Mouse (Mus musculus) left cerebral cortex, adult 18-20 months (tissue): Measurements from ENCODE around the gene Vezt. TPM values are rescaled to one million over a fixed set of nuclear protein-coding genes. Genes with fewer than 3 reads are reported as not detected.
A peak's percentile ranks its signal among the peaks of the same experiment; 100 is the strongest.

ENCODE experiments used
- DNase-seq, 2 experiments: peaks; one replicate each; pipeline ENCODE4 v3.0.0; 2021 to 2022; ENCODE audit warnings: low spot score in 2 of 2, mixed read lengths in 1 of 2
- total RNA-seq, 2 experiments: library from RNA; stranded (reverse); gene quantifications; 2 replicates each; pipeline ENCODE4 v1.2.3; 2021

Vezt gene
- total RNA-seq, 2 experiments from 2014 or later, result 78.6 to 81.6 TPM

DNA sequence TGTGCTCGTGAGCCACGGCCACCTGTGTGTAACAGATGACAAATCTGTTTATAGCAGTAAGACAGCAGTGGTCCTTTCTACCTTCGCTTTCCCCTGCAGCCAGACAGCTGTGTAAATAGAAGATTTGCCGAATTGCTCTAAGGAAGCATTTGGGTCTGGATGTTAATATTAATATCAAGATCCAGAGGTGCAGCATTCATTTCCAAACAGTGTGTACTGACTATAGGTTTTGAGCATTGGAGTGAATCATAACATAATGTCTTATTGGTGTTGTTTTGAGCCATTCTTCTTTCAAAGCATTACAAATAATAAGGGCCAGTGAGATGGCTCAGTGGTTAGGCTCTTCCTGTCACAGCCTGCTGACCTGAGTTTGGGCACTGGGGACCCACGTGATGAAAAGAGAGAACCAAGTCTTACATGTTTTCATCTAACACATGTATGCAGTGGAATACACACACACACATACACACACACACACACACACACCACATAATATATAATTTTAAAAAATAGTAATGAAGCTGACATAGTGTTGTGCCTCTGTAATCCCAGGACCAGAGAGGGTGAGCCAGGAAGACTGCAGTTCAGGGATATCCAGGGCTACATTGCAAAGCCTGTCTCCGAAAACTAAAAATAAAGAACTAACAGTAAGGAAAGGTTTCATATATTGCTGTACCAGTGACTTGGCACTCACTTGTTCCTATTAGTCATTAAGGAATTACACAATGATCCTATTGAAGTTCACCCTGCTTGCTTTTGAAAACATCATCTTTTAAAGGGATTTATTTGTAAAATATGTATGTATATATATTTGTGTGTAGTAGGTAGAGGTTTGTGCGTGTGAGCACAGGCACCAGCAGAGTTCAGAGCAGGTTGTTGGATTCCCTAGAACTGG lies 3.0 kb upstream of the Vezt start:
- DNase-seq, result no peak

DNA sequence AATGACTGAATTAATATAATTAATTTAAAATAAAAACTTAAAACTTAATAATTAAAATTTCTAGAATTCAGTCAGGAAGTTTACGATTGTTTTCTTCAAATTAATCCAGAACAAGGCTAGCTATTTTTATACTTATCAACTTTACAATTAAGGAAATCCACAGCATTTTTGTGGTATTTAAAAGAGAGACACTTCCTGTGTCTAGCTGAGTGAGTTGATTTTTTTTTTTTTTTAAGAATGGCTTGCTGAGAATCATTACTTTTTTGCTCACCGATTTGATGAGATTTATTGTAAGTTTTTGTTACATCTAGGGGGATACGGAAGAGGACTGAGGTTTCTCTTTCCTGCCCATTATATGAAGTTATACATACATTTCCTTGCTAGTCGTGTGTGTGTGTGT lies 2.0 kb upstream of the Vezt start:
- no peak for DNase-seq

DNA sequence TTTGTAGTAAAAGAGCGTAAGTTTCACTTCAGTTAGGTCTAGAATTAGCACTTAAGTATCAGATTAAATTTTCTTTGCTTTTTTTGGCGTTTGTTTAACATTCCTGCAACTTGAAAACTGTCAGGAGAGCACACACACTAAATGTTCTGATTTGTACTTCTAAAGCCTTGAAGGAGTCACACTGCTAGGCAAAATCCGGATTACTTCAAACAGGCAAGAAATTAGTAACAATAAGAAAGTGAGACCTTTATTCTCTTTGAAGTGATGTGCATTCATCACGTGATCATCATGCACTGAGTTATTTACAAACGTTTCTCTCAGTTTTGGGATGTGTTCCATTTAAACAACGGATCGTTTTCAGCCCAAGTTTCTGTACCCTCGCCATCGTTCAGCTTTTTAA lies 1.6 kb upstream of the Vezt start:
- no peak for DNase-seq

DNA sequence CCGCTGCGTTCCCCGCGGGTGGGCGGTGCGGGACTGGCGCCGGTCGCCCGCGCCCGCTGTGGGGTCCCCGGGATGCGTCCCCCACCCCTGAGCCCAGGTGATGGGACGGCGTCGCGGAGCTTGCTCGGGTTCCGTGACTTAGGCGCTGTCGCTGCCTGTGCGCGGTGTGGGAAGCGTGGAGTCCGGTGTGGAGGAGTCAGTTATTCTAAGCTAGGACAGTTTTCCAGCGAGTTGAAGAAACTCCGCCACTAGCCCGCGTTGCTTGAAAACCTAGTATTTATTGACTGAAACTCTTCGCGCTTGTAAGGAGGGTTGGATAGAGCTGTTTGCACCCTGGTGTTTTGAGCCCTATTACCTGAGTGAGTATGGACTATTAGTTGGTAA lies 750 bp upstream of the Vezt start:
- peak in 1 of 2 experiments; percentile 35 for DNase-seq

DNA sequence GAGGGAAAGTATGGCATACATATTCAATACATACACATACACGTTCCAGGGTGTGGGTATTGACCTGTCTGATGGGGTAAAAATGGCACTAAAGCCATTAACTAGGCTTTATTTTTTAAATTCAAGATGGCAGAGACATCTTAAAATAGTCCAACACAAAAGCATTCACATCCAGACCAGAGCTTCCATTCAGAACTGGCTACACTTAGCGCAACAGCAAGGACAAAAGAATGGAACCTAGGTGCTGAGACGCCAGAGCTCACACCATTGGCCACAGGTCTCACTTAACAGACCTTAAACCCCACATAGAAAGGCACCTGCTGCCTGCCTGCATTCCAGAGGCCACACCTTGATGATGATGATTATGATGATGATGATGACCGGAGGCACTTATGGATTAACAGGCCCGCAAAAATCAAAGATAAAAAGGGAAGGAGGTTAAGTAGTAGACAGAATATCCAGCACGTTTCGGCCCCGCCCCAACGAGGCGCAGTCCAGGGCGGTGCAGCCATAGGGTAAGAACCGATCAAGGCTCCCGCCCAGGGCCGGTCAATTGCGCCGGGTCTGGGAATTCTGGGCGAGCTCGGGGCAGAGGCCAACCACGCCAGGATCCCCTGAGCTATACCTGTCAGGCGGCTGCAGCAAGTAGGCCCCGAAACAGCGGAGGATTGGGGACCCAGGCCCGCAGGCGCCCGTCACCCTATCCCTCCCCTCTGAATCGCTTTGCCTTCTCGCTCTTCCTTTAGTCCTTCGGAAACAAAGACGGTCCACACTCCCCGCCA lies 550 bp downstream of the Vezt start:
- DNase-seq, result peak in 1 of 2 experiments; percentile 47

DNA sequence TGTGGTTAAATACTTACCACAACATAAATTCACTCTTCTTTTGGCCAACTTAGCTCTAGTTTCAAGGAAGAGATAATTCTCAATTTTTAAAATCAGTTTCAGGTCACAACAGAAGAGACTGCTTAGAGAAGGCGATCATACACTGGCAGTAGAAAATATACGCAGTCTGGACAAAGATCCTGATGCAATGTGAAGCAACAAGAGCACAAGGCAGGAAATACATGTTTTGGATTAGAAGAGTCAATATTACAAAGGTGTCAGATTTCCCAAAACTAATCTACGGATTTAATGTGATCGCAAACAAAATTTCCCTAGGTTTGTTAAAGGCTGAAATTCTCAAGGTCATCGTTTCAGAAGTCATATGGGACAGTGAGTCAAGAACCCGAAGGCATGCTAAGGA lies 4.5 kb downstream of the Vezt start:
- DNase-seq, result no peak

DNA sequence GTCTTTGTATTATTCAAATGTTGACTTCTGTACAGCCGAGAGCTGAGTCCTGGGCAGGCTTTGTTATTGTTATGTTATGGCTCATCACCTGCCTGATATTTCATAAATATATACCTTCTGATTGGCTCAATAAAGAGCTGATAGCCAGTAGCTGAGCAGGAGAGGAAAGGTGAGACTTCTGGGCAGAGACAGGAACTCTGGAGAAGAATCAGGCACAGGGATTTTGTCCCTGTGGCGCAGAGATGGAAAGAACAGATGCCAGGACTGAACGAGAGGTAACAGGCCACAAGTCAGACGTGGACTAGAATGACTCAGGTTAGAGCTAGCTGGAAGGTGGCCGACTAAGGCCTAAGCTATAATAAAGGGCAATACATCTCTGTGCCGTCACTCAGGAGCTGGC lies 7.1 kb downstream of the Vezt start:
- no peak for DNase-seq

DNA sequence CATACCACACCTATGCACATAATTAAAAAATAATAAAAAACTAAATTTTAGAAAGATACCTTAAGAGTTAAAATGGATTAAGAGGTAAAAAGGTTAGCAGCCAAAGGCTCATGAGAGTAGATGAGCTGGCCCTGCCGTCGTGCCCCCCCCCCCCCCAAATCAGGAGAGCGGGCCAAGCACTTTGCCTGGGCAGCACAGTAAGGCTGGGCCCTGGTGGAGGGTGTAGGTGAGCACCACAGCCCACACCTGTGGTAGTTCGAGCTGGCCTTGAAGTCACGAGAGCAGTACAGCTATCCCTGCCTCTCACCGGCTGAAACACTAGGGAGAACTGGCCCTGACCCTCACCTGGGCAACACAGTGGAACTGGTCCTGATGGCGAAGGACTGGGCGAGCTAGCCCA lies 10.5 kb downstream of the Vezt start:
- DNase-seq, result no peak

DNA sequence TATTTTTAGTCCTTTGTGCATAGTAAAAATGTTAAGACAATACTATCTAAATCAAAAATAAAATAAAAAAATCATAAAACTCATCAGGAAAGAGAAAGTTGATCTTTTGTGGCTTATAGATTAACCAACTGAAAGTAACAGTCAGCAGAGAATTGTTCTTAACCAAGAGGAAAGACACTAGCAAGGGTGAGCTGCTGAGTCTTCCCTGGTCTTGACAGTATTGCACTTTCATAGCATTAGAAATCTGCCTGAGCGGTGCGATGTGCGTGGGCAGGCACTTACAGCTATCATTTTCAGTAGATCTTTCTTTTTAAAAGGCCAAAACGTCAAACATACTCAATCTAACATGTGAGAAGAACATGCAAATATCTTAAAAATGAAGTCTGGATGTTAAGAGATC lies 14.6 kb downstream of the Vezt start:
- DNase-seq, result no peak

DNA sequence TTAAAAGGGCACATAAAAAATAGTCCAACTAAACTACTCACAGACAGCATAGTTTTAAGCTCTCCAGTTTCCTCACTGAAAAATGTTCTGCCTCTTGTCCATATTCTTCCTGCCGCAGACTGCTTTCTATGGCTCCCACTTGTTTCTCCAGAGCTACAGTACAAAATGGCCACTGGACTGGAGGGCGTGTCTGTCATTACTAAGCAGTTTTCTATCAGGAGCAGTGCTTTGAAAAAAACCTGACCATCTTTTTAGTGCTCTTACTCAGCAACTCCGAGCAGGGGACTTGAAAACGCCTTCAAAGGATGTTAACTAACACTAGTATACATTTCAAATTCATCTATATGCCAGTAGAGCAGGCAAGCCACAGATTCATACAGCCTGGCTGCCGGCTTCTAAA lies 15.0 kb downstream of the Vezt start:
- DNase-seq, result no peak

DNA sequence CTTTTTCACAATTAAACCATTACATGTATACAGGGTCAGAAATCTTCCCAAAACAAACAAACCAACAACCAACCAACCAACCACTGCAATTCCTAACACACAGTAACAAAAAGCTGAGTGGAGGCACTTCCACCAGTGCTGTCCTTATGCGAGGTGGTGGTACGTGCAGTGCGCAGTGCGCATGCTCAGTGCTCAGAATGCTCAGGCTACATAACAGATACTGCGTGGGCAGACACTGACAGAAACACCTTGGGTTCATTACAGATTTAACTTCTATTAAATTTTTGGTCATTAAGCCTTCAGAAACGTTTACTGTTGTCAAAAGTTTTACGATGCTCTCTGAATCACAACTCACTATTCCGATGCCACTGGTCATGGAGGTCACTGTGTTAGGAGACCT lies 18.2 kb downstream of the Vezt start:
- DNase-seq, result no peak

DNA sequence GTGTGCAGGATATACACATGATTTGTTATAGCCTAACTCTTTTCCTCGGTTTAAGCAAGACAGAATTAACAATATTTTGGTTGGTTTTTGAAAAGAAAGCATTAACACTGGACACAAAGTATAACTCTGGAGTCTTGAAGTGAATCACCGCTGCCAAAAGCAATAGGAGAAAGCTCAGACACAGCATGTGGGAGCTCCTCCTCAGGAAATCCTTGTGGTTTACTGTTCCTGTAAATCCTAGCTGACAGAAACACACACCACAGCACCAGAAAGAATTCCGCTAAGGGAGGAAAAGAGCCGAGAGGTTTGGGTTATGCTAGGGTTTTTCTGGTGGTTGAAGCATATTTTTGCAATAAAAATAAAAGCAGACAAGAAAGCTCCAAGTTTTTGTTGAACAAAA lies 21.4 kb downstream of the Vezt start:
- DNase-seq, result no peak

DNA sequence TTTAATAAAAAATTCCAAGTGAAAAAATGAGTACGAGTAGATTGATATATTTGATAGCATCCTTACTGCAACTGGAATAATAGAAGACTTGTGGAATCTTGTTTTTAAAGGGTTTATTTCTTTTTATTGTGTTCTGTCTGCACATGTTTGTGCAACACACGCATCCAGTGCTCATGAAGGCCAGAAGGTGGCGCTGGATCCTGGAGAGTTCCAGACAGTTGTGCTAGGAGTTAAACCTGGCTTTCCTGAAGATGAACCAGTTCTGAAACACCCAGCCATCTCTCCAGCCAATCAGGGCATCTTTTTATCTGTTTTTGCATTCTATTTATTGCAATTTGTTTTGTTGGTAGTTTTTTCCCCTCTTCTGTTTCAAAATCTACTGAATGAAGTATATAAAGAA lies 22.4 kb downstream of the Vezt start:
- peak; percentile 36 to 56 for DNase-seq

DNA sequence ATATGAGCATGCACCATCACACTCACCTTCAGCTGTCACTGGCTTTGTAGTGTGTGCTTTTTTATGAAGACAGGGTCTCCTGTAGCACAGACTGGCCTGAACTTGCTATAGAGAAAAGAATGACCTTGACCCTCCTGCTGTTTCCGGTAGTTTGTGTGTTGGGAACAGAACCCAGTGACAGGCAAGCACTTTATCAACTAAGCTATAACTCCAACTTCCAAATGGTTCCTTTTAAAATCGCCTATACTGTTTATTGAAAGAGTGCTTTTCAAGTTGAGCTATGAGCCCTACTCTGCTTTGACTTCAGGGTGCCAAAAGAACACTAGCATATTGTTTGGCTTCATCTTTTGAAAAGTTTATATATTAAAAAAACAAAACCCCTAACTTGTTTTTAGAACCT lies 24.6 kb downstream of the Vezt start:
- no peak for DNase-seq

DNA sequence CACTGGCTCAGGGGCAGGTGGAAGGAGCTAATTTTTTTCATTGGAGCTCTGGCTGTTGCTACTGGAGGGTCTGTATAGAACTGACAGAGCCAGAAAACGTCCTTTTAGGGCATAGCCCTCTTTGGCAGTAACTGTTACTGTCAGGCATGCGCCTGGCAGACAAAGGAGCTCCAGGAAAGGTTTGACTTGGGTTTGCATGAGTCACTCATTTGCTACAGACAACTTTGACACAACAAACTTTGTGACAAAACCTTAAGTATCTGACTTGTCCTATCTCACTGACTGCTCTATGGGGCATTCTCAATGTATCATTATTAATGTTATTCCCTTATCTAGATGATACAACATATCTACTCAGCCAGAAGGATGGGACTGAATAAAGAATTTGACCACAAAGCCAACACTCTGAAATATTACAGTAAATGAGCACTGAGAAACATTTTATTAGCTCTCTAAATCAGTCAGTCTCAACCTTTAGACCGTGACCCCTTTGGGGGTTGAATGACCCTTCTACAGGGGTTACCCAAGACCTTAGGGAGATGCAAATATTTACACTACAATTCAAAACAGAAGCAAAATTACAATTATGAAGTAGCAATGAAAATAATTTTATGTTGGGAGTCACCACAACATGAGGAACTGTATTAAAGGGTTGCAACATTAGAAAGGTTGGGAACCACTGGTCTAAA lies 25.5 kb downstream of the Vezt start:
- no peak for DNase-seq

DNA sequence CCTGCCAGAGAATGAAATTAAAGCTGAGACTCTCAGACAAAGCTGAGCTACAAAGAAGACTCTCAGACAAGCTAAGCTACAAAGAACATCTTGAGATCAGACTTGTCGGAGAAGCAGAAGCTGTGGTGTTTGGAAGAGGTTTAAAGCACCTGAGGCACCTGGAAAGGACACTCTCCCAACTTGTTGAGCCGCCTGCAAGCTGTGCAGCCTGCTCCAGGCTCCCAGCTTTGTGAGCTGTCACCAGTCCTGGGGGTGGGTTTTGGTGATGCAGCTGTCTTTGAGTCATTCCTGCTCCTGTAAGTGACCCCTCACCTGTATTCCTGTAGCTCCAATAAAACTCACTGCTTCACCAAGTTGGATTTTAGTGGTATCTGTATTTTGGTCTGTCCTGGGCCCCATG lies 27.3 kb downstream of the Vezt start:
- DNase-seq, result no peak

DNA sequence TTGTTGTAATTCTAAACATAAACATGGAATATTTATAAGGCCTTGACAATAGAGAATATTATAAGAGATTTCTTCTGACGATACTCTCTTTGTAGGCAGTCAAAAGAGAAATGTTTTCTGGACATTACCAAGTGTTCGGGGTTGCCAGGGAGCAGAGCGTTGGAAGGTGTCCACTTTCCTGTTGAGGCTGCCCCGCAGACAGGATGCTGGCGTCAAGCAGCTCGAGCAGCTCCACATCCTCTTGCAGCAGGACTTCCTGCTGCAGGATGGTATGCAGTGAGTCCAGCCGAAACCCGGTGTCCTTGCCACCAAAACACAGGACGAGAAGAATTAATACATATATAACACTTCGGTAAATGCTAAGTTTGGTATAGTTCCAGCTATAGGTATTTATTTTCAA lies 35.4 kb downstream of the Vezt start:
- no peak for DNase-seq

DNA sequence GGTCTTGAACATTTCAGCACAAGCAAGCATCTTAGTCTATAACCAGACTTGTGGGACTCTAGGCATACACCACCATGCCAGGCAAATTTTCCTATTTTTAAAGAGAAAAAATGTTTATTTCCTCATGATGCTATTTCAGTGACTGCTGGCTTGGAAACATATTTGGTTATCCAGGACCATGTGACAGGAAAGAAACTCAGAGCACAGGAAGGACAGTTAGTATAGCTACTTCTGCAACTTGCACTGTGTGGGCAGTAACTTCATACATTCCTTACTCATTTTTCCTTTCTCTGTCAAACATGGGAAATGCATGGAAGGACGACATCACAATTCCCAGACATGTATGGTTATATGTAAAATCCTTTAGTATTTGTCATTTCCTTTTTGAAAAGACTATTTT lies 36.3 kb downstream of the Vezt start:
- no peak for DNase-seq

DNA sequence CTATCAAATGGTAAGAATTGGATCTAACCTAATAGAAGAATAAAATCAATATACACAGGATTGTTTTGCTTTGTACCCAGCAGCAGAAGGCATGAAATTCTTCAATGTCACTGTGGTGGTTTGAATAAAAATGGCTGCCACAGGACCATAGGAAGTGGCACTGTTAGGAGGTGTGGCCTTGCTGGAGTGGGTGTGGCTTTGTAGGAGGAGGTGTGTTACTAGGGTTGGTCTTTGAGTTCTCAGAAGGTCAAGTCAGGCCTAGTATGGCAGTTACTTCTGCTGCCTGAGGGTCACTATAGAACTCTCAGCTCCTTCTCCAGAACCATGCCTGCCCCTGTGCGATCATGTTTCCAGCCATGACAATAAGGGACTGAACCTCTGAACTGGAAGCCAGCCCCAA lies 40.5 kb downstream of the Vezt start:
- no peak for DNase-seq

DNA sequence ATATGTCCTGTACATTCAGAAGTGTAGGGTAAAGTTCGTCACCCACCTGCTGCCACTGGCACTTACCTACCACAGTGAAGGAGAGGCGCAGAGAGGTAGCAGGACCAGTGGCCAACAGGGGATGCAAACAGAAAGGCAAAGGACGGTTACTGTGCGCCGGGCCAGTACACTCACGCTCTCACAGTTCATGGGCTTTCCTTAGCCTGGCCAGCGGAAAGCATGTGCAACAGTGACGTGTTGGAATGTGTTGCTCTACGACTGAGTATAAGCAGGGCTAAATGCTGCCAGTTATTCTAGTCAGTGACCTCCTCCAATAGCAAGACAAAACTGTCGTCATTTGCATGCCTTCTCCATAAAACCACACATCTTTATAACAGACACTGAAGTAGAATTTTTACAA lies 41.5 kb downstream of the Vezt start:
- DNase-seq, result no peak

DNA sequence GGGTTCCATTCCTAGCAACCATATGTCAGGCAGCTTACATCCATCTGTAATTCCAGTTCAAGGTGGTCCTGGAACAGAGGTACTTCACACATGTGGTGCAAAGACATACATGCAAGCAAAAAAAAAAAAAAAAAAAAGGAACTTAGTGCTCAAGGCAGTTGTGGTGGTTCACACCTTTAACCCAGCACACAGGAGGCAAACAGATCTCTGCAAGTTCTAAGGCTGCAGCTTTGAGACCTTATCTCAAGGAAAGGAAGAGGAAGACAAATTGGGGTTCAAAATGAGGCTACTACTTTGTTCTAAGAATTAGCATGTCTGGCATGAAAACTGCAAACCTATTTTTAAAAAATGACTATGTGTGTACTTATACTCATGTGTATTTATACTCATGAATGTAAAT lies 50.3 kb downstream of the Vezt start:
- no peak for DNase-seq

DNA sequence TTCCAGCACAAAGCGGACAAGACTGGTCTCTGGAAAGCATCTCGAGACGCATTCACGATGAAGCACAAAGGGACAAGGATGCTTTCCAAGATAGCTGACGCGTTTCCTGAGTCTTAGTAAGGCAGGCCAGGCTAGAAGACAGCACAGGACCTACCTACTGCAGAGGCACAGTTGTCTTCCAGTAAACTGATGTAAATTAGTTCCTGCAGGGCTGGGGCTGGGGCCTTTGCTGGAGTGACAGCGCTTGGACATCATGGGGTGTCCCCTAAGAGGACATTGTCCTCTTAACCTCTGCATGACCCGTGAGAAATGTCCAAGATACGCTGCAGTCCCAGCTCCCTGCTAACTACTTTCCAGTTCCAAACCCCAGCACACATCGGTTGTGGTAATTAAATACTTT lies 66.3 kb downstream of the Vezt start:
- DNase-seq, result no peak
